Mouse (Mus musculus): ENCODE measurements at regions not wholly inside any gene's neighbourhood (a gene's known extent, or its start where the extent isn't known, plus 50 kb on each side); places are given as distances from the start of the nearest gene placed in this dataset.

- no peak overlapping the region for H3K9ac ChIP-seq
- H3K9me3 ChIP-seq: no peaks in the 10 kb centered on the region
- no peak overlapping the region for H3K27ac ChIP-seq
- no peak overlapping the region for H3K4me2 ChIP-seq
- no peaks in the 10 kb centered on the region for H3K4me1 ChIP-seq
- no peak for ATAC-seq (ENCODE audit: insufficient read depth, low FRiP score, low read depth)
- no peak overlapping the region for H3K4me3 ChIP-seq (replicated peaks)
- no peaks in the 10 kb centered on the region for H3K27me3 ChIP-seq (replicated peaks)
- H3K36me3 ChIP-seq: no peaks in the 10 kb centered on the region
- 69% methylated on average over 11 of the region's 11 CpGs for WGBS
Observed at GRCm38 (mm10) chr6:84376666-84377065, 217.0 kb downstream of the Cyp26b1 start.

GRCm38 (mm10) chr6:84375498-84375897 is 218.2 kb downstream of the Cyp26b1 start:
- Histone ChIP-seq H3K9ac (no peak overlapping the region), H3K9me3 (no peaks in the 10 kb centered on the region), H3K36me3 (no peaks in the 10 kb centered on the region), H3K4me1 (no peaks in the 10 kb centered on the region), H3K27ac (no peak overlapping the region), H3K27me3 (replicated peaks) (no peaks in the 10 kb centered on the region), H3K4me2 (no peak overlapping the region), H3K4me3 (replicated peaks) (no peak overlapping the region)
- WGBS: 13% methylated on average over 8 of the region's 8 CpGs
- ATAC-seq (ENCODE audit: insufficient read depth, low FRiP score, low read depth): no peak

GRCm38 (mm10) chr6:84366365-84366764 is 227.3 kb downstream of the Cyp26b1 start:
- Histone ChIP-seq H3K27ac (no peak overlapping the region), H3K9me3 (no peaks in the 10 kb centered on the region), H3K36me3 (no peaks in the 10 kb centered on the region), H3K4me2 (no peak overlapping the region), H3K4me3 (replicated peaks) (no peak overlapping the region), H3K27me3 (replicated peaks) (no peaks in the 10 kb centered on the region), H3K4me1 (no peaks in the 10 kb centered on the region), H3K9ac (no peak overlapping the region)
- no peak for ATAC-seq (ENCODE audit: insufficient read depth, low FRiP score, low read depth)
- WGBS: 47% methylated on average over 6 of the region's 6 CpGs

- Histone ChIP-seq H3K4me2 (no peak overlapping the region), H3K9me3 (no peaks in the 10 kb centered on the region)
Observed at GRCm38 (mm10) chr6:84365914-84366313, 227.8 kb downstream of the Cyp26b1 start.

GRCm38 (mm10) chr6:84364964-84365363 is 228.7 kb downstream of the Cyp26b1 start:
- H3K27me3 ChIP-seq (replicated peaks): no peaks in the 10 kb centered on the region
- H3K9ac ChIP-seq: no peak overlapping the region
- H3K4me3 ChIP-seq (replicated peaks): no peak overlapping the region
- H3K4me1 ChIP-seq: no peaks in the 10 kb centered on the region
- H3K36me3 ChIP-seq: no peaks in the 10 kb centered on the region
- 10% methylated on average over 2 of the region's 2 CpGs for WGBS
- H3K4me2 ChIP-seq: no peak overlapping the region
- H3K9me3 ChIP-seq: no peaks in the 10 kb centered on the region
- ATAC-seq (ENCODE audit: insufficient read depth, low FRiP score, low read depth): no peak
- H3K27ac ChIP-seq: no peak overlapping the region

More at GRCm38 (mm10) chr6:84365914-84366313, 227.8 kb downstream of the Cyp26b1 start:
- ATAC-seq (ENCODE audit: insufficient read depth, low FRiP score, low read depth): no peak
- Histone ChIP-seq H3K9ac (no peak overlapping the region), H3K4me1 (no peaks in the 10 kb centered on the region), H3K4me3 (replicated peaks) (no peak overlapping the region), H3K36me3 (no peaks in the 10 kb centered on the region), H3K27me3 (replicated peaks) (no peaks in the 10 kb centered on the region), H3K27ac (no peak overlapping the region)
- WGBS: 87% methylated on average over 4 of the region's 4 CpGs

GRCm38 (mm10) chr6:84362331-84362730 is 231.4 kb downstream of the Cyp26b1 start:
- WGBS: 89% methylated on average over 1 of the region's 1 CpGs
- H3K27ac ChIP-seq: no peak overlapping the region
- no peak overlapping the region for H3K4me2 ChIP-seq
- no peak for ATAC-seq (ENCODE audit: insufficient read depth, low FRiP score, low read depth)
- no peaks in the 10 kb centered on the region for H3K4me1 ChIP-seq
- no peak overlapping the region for H3K4me3 ChIP-seq (replicated peaks)
- H3K27me3 ChIP-seq (replicated peaks): no peaks in the 10 kb centered on the region
- no peak overlapping the region for H3K9ac ChIP-seq
- H3K36me3 ChIP-seq: no peaks in the 10 kb centered on the region
- H3K9me3 ChIP-seq: no peaks in the 10 kb centered on the region

- no peak overlapping the region for H3K9ac ChIP-seq
- H3K4me1 ChIP-seq: no peaks in the 10 kb centered on the region
- no peak overlapping the region for H3K27ac ChIP-seq
- no peak overlapping the region for H3K4me2 ChIP-seq
- no peak overlapping the region for H3K4me3 ChIP-seq (replicated peaks)
- no peaks in the 10 kb centered on the region for H3K9me3 ChIP-seq
- H3K36me3 ChIP-seq: no peaks in the 10 kb centered on the region
- no peaks in the 10 kb centered on the region for H3K27me3 ChIP-seq (replicated peaks)
- WGBS: 72% methylated on average over 10 of the region's 10 CpGs
- ATAC-seq (ENCODE audit: insufficient read depth, low FRiP score, low read depth): no peak
Observed at GRCm38 (mm10) chr6:84357911-84358310, 235.8 kb downstream of the Cyp26b1 start.

GRCm38 (mm10) chr6:84353425-84354220 is 240.1 kb downstream of the Cyp26b1 start:
- no peaks in the 10 kb centered on the region for H3K4me1 ChIP-seq
- no peaks in the 10 kb centered on the region for H3K9me3 ChIP-seq
- no peak for ATAC-seq (ENCODE audit: insufficient read depth, low FRiP score, low read depth)
- H3K9ac ChIP-seq: no peak overlapping the region
- H3K27ac ChIP-seq: no peak overlapping the region
- no peak overlapping the region for H3K4me3 ChIP-seq (replicated peaks)
- H3K27me3 ChIP-seq (replicated peaks): no peaks in the 10 kb centered on the region
- H3K36me3 ChIP-seq: no peaks in the 10 kb centered on the region
- WGBS: 81% methylated on average over 6 of the region's 6 CpGs
- no peak overlapping the region for H3K4me2 ChIP-seq

GRCm38 (mm10) chr6:84344936-84345335 is 248.8 kb downstream of the Cyp26b1 start:
- Histone ChIP-seq H3K4me1 (no peaks in the 10 kb centered on the region), H3K27me3 (replicated peaks) (no peaks in the 10 kb centered on the region), H3K4me2 (no peak overlapping the region), H3K36me3 (no peaks in the 10 kb centered on the region), H3K27ac (no peak overlapping the region), H3K9ac (no peak overlapping the region), H3K9me3 (no peaks in the 10 kb centered on the region), H3K4me3 (replicated peaks) (no peak overlapping the region)
- 89% methylated on average over 12 of the region's 12 CpGs for WGBS
- no peak for ATAC-seq (ENCODE audit: insufficient read depth, low FRiP score, low read depth)

- Histone ChIP-seq H3K36me3 (no peaks in the 10 kb centered on the region), H3K9me3 (no peaks in the 10 kb centered on the region), H3K4me1 (0 out of 2 replicates have a peak, but pooled peaks cover 3% of the 10 kb centered on the region), H3K9ac (no peak overlapping the region), H3K27me3 (replicated peaks) (no peaks in the 10 kb centered on the region), H3K4me2 (no peak overlapping the region), H3K4me3 (replicated peaks) (no peak overlapping the region), H3K27ac (no peak overlapping the region)
- no peak for ATAC-seq (ENCODE audit: insufficient read depth, low FRiP score, low read depth)
- WGBS: 87% methylated on average over 10 of the region's 10 CpGs
Observed at GRCm38 (mm10) chr6:84333666-84334179, 260.0 kb downstream of the Cyp26b1 start.

GRCm38 (mm10) chr6:84329106-84329505 is 264.6 kb downstream of the Cyp26b1 start:
- 0 out of 2 replicates have a peak, but pooled peaks cover 8% of the 10 kb centered on the region for H3K4me1 ChIP-seq
- H3K36me3 ChIP-seq: no peaks in the 10 kb centered on the region
- H3K9me3 ChIP-seq: no peaks in the 10 kb centered on the region
- 31% methylated on average over 7 of the region's 7 CpGs for WGBS
- no peak overlapping the region for H3K27ac ChIP-seq
- H3K9ac ChIP-seq: no peak overlapping the region
- H3K4me2 ChIP-seq: no peak overlapping the region
- no peak for ATAC-seq (ENCODE audit: insufficient read depth, low FRiP score, low read depth)
- no peak overlapping the region for H3K4me3 ChIP-seq (replicated peaks)
- H3K27me3 ChIP-seq (replicated peaks): no peaks in the 10 kb centered on the region

- H3K36me3 ChIP-seq: no peaks in the 10 kb centered on the region
- H3K4me2 ChIP-seq: no peak overlapping the region
- H3K9ac ChIP-seq: no peak overlapping the region
- H3K27ac ChIP-seq: no peak overlapping the region
- no peak overlapping the region for H3K4me3 ChIP-seq (replicated peaks)
- WGBS: 48% methylated on average over 3 of the region's 3 CpGs
- no peaks in the 10 kb centered on the region for H3K9me3 ChIP-seq
- no peaks in the 10 kb centered on the region for H3K27me3 ChIP-seq (replicated peaks)
- ATAC-seq (ENCODE audit: insufficient read depth, low FRiP score, low read depth): peak; percentile 47; the same call in 1 of the 2 replicates
- 0 out of 2 replicates have a peak, but pooled peaks cover 8% of the 10 kb centered on the region for H3K4me1 ChIP-seq
Observed at GRCm38 (mm10) chr6:84328030-84328390, 265.7 kb downstream of the Cyp26b1 start.
